Mouse (Mus musculus) splenic B cell, adult 2 months (primary cell): ENCODE measurements around the gene Coq8a.
A peak's percentile ranks its signal among the peaks of the same experiment; 100 is the strongest.

ENCODE experiments used
- DNase-seq: peaks from one replicate; pipeline ENCODE4 v3.0.0-alpha.2; 2011; ENCODE audit warnings: low read depth, low spot score
- H3K27me3 ChIP-seq: 2 replicates; pipeline ENCODE4 v1.6.1; 2012; ENCODE audit warnings: mild to moderate bottlenecking, low read length, moderate library complexity, mixed read lengths; ENCODE audit not compliant: control insufficient read depth, poor library complexity, insufficient read depth, severe bottlenecking
- H3K36me3 ChIP-seq: 2 replicates; pipeline ENCODE4 v1.6.1; 2012; ENCODE audit warnings: mild to moderate bottlenecking, low read length, moderate library complexity, mixed read lengths; ENCODE audit not compliant: control insufficient read depth, poor library complexity, insufficient read depth, severe bottlenecking

The Coq8a gene

GRCm38 (mm10) chr1:180191651-180192220 is 7.7 kb downstream of the Coq8a start:
- no peaks in the 10 kb centered on the region for H3K27me3 ChIP-seq
- no peaks in the 10 kb centered on the region for H3K36me3 ChIP-seq
- DNase-seq = peak; percentile 59

- no peaks in the 10 kb centered on the region for H3K36me3 ChIP-seq
- no peak for DNase-seq
These were observed 8.3 kb downstream of the Coq8a start for GRCm38 (mm10) chr1:180191112-180191511.

GRCm38 (mm10) chr1:180188951-180189350 is 10.5 kb downstream of the Coq8a start:
- H3K36me3 ChIP-seq = 0 out of 2 replicates have a peak, but pooled peaks cover 2% of the 10 kb centered on the region
- DNase-seq = no peak
- H3K27me3 ChIP-seq = no peaks in the 10 kb centered on the region

More at GRCm38 (mm10) chr1:180191112-180191511, 8.3 kb downstream of the Coq8a start:
- H3K27me3 ChIP-seq = no peaks in the 10 kb centered on the region

- Histone ChIP-seq H3K27me3 (no peaks in the 10 kb centered on the region), H3K36me3 (0 out of 2 replicates have a peak, but pooled peaks cover 2% of the 10 kb centered on the region)
- DNase-seq = no peak
These were observed 13.0 kb downstream of the Coq8a start for GRCm38 (mm10) chr1:180186371-180186770.

- Histone ChIP-seq H3K36me3 (0 out of 2 replicates have a peak, but pooled peaks cover 2% of the 10 kb centered on the region), H3K27me3 (no peaks in the 10 kb centered on the region)
- no peak for DNase-seq
These were observed 13.5 kb downstream of the Coq8a start for GRCm38 (mm10) chr1:180185877-180186276.

GRCm38 (mm10) chr1:180184768-180185167 is 14.6 kb downstream of the Coq8a start:
- no peak for DNase-seq
- 0 out of 2 replicates have a peak, but pooled peaks cover 2% of the 10 kb centered on the region for H3K36me3 ChIP-seq
- no peaks in the 10 kb centered on the region for H3K27me3 ChIP-seq

- DNase-seq = no peak
- peaks cover 2% of the 10 kb centered on the region; the same call in 1 of the 2 replicates for H3K36me3 ChIP-seq
These were observed 15.8 kb downstream of the Coq8a start for GRCm38 (mm10) chr1:180183525-180184159.

GRCm38 (mm10) chr1:180182731-180183130 is 16.7 kb downstream of the Coq8a start:
- no peak for DNase-seq
- no peaks in the 10 kb centered on the region for H3K27me3 ChIP-seq
- peaks cover 2% of the 10 kb centered on the region; the same call in 1 of the 2 replicates for H3K36me3 ChIP-seq

More at GRCm38 (mm10) chr1:180183525-180184159, 15.8 kb downstream of the Coq8a start:
- no peaks in the 10 kb centered on the region for H3K27me3 ChIP-seq

GRCm38 (mm10) chr1:180181966-180182319 is 17.5 kb downstream of the Coq8a start:
- no peak for DNase-seq
- Histone ChIP-seq H3K27me3 (no peaks in the 10 kb centered on the region), H3K36me3 (peaks cover 2% of the 10 kb centered on the region; the same call in 1 of the 2 replicates)

GRCm38 (mm10) chr1:180181304-180181965 is 18.0 kb downstream of the Coq8a start:
- H3K36me3 ChIP-seq = peaks cover 2% of the 10 kb centered on the region; the same call in 1 of the 2 replicates
- DNase-seq = no peak
- no peaks in the 10 kb centered on the region for H3K27me3 ChIP-seq

GRCm38 (mm10) chr1:180179840-180180239 is 19.6 kb downstream of the Coq8a start:
- Histone ChIP-seq H3K27me3 (no peaks in the 10 kb centered on the region), H3K36me3 (peaks cover 2% of the 10 kb centered on the region; the same call in 1 of the 2 replicates)
- DNase-seq = no peak

- H3K27me3 ChIP-seq = no peaks in the 10 kb centered on the region
- no peaks in the 10 kb centered on the region; the same call in none of the 2 replicates for H3K36me3 ChIP-seq
- no peak for DNase-seq
These were observed 20.3 kb downstream of the Coq8a start for GRCm38 (mm10) chr1:180179100-180179499.

- DNase-seq = no peak
- H3K27me3 ChIP-seq = no peaks in the 10 kb centered on the region
- H3K36me3 ChIP-seq = no peaks in the 10 kb centered on the region; the same call in none of the 2 replicates
These were observed 21.1 kb downstream of the Coq8a start for GRCm38 (mm10) chr1:180178340-180178739.

GRCm38 (mm10) chr1:180176784-180177183 is 22.6 kb downstream of the Coq8a start:
- H3K36me3 ChIP-seq = no peaks in the 10 kb centered on the region; the same call in none of the 2 replicates
- no peak for DNase-seq

GRCm38 (mm10) chr1:180175635-180176034 is 23.8 kb downstream of the Coq8a start:
- DNase-seq = no peak
- Histone ChIP-seq H3K36me3 (no peaks in the 10 kb centered on the region; the same call in none of the 2 replicates), H3K27me3 (no peaks in the 10 kb centered on the region)

More at GRCm38 (mm10) chr1:180176784-180177183, 22.6 kb downstream of the Coq8a start:
- no peaks in the 10 kb centered on the region for H3K27me3 ChIP-seq
